Mouse (Mus musculus) liver, embryonic 14.5 days (tissue): ENCODE measurements around the gene Ccdc126.

Experiments
- CTCF ChIP-seq: IDR thresholded peaks from 2 replicates; pipeline ENCODE4 v1.5.1; 2016; ENCODE audit warnings: antibody characterized with exemption, low read depth, control low read depth
- EP300 ChIP-seq: IDR thresholded peaks from 2 replicates; pipeline ENCODE4 v1.6.1; 2016; ENCODE audit warnings: antibody characterized with exemption, low read depth

- TF ChIP-seq EP300 (no peak), CTCF (no peak)
These were observed 12.9 kb downstream of the Ccdc126 start for GRCm38 (mm10) chr6:49332060-49332370.
